Mouse (Mus musculus): ENCODE data around the gene Cradd. TPM values are rescaled to one million over a fixed set of nuclear protein-coding genes. Genes with fewer than 3 reads are reported as not detected.

Gene Cradd
- polyA plus RNA-seq, 1 experiment from 2014 or later = 12.2 TPM

DNA sequence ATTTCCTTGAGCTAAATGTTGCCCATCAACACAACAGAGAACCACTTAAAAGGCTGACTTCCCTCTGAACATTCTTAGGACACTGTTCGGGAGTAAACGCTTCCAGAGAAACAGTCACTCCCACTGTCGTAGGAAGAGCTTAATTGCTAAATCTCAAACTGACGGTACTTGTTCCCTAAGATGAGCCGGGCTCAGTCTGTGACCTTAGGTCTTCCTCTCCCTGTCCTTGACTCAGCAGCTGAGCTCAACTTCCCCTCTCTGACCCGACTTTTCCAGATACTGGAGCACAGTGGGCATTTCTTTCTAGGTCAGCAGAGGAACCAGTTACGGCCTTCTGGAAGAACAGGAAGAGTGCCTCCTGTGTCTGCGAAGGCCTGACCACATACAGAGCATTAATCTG is 87.7 kb downstream of the Cradd start:
- H3K27ac ChIP-seq = no peak overlapping the region

DNA sequence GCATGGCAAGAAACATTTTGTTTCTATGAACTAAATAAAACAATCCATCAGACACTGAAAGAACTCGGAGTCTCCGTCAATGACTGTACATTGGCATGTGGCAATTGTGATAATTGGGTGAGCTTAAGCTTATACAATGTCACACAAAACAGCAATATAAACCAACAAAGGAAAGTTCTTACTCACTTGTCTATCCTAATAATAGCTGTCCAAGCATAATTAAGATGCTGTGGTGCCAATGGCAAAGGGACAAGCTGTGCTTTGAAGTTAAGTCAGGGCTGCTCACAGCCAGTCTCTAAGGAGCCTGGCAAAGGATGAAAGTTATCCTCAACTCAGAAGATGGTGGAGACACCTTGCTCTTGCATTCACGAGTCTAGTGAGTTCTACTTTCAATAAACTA is 89.3 kb downstream of the Cradd start:
- no peaks in the 10 kb centered on the region for H3K9me3 ChIP-seq
- H3K4me3 ChIP-seq (replicated peaks) = no peak overlapping the region
- no peaks in the 10 kb centered on the region; the same call in 1 of the 2 replicates for H3K27me3 ChIP-seq
- 64% methylated on average over 3 of the region's 3 CpGs for WGBS
- no peak for ATAC-seq (ENCODE audit: insufficient number of reproducible peaks, insufficient read depth, low FRiP score, low TSS enrichment, low read depth)
- no peaks in the 10 kb centered on the region for H3K36me3 ChIP-seq
- no peak overlapping the region for H3K4me2 ChIP-seq
- H3K9ac ChIP-seq (replicated peaks) = no peak overlapping the region
- peaks cover 39% of the 10 kb centered on the region for H3K4me1 ChIP-seq (replicated peaks)
- no peak overlapping the region for H3K27ac ChIP-seq

More for the DNA sequence above, 87.7 kb downstream of the Cradd start:
- no peaks in the 10 kb centered on the region for H3K36me3 ChIP-seq
- H3K4me3 ChIP-seq (replicated peaks) = no peak overlapping the region
- no peak for ATAC-seq (ENCODE audit: insufficient number of reproducible peaks, insufficient read depth, low FRiP score, low TSS enrichment, low read depth)
- peaks cover 39% of the 10 kb centered on the region for H3K4me1 ChIP-seq (replicated peaks)
- H3K9me3 ChIP-seq = no peaks in the 10 kb centered on the region
- H3K4me2 ChIP-seq = no peak overlapping the region
- 39% methylated on average over 8 of the region's 8 CpGs for WGBS
- no peaks in the 10 kb centered on the region; the same call in 1 of the 2 replicates for H3K27me3 ChIP-seq
- no peak overlapping the region for H3K9ac ChIP-seq (replicated peaks)

DNA sequence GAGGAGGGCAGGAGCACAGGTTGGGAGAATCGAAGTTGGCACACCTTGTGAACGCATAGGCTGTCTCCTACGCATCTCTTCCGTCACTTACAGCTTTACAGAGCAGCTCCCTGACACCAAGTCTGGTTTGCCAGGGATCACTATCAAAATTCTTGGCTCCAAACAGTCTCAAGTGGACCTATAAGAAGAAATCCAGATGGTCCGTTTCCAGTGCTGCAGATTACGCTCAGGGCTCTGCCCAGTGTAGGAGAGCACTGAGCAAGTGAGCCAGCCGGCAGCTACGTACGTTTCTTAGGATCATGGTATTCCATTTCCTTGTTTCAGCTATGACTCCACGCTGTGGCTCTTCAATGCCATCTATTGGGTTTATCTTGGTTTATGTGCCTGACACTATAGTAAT is 90.9 kb downstream of the Cradd start:
- 86% methylated on average over 10 of the region's 10 CpGs for WGBS
- no peaks in the 10 kb centered on the region; the same call in 1 of the 2 replicates for H3K27me3 ChIP-seq
- no peaks in the 10 kb centered on the region for H3K9me3 ChIP-seq
- H3K4me2 ChIP-seq = no peak overlapping the region
- H3K27ac ChIP-seq = no peak overlapping the region
- ATAC-seq (ENCODE audit: insufficient number of reproducible peaks, insufficient read depth, low FRiP score, low TSS enrichment, low read depth) = no peak
- no peaks in the 10 kb centered on the region for H3K36me3 ChIP-seq
- H3K4me3 ChIP-seq (replicated peaks) = no peak overlapping the region
- H3K4me1 ChIP-seq (replicated peaks) = peaks cover 45% of the 10 kb centered on the region
- H3K9ac ChIP-seq (replicated peaks) = no peak overlapping the region

DNA sequence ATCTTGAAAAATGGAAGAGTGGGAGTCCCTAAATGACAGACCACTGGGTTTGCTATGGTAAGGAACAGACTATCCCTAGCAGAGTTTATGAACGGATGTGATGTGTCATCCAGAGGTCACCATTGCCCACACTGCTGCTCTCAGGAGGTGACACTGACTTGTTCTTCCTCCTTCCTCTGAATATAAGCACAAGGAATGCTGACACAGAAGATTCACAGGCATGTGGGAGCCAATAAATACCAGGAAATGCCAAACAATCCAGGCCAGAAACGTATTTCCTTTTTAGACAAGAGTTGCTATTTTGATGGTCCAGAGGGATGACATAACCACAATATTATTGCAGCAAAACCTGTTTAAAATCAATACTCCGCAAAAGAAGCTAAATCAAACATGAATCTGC is 91.4 kb downstream of the Cradd start:
- 60% methylated on average over 3 of the region's 3 CpGs for WGBS
- no peak for ATAC-seq (ENCODE audit: insufficient number of reproducible peaks, insufficient read depth, low FRiP score, low TSS enrichment, low read depth)
- H3K4me1 ChIP-seq (replicated peaks) = peaks cover 49% of the 10 kb centered on the region

DNA sequence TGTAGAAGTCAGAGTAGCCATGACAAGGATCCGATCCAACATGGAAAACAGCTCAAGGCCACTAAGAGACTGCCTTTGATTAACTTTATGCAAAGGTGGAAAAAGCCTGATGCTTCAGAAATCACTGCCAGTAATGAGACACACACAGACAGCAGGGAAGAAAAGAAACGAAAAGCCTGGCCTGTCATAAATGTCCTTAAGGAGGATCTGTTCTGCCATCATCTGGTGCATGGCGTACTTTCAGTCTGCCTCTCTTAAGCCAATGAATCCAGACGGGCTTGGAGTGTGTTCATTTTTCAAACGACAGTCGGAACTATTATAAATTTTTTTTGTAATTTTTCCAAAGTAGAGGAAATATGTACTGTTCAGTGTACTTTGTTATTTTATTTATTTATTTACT is 95.7 kb downstream of the Cradd start:
- Histone ChIP-seq H3K27ac (no peak overlapping the region), H3K9me3 (no peaks in the 10 kb centered on the region), H3K9ac (replicated peaks) (no peak overlapping the region), H3K27me3 (no peaks in the 10 kb centered on the region; the same call in 1 of the 2 replicates), H3K36me3 (no peaks in the 10 kb centered on the region), H3K4me3 (replicated peaks) (no peak overlapping the region), H3K4me1 (replicated peaks) (peaks cover 34% of the 10 kb centered on the region), H3K4me2 (no peak overlapping the region)
- WGBS = 32% methylated on average over 6 of the region's 6 CpGs
- ATAC-seq (ENCODE audit: insufficient number of reproducible peaks, insufficient read depth, low FRiP score, low TSS enrichment, low read depth) = no peak

More for the DNA sequence above, 91.4 kb downstream of the Cradd start:
- H3K36me3 ChIP-seq = no peaks in the 10 kb centered on the region
- no peak overlapping the region for H3K9ac ChIP-seq (replicated peaks)
- no peak overlapping the region for H3K27ac ChIP-seq
- no peak overlapping the region for H3K4me2 ChIP-seq
- H3K9me3 ChIP-seq = no peaks in the 10 kb centered on the region
- H3K27me3 ChIP-seq = no peaks in the 10 kb centered on the region; the same call in 1 of the 2 replicates
- no peak overlapping the region for H3K4me3 ChIP-seq (replicated peaks)

DNA sequence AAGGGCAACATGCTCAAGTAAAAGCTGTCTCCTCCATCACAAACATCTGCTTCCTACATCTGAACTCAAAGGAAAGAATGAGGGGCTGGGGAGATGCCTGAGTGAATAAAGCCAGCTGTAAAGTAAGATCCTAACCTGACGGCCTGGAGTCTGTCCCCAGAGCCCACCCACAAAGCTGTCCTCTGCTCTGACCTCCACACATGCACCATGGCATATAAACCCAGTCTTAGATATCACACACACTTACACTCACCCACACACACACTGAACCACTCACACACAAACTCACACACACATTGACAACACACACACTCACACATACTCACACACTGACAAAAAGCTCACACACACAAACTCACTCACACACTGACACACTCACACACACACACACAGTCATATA is 96.3 kb downstream of the Cradd start:
- no peak overlapping the region for H3K4me3 ChIP-seq (replicated peaks)
- no peak overlapping the region for H3K27ac ChIP-seq
- H3K4me2 ChIP-seq = no peak overlapping the region
- H3K36me3 ChIP-seq = no peaks in the 10 kb centered on the region
- ATAC-seq (ENCODE audit: insufficient number of reproducible peaks, insufficient read depth, low FRiP score, low TSS enrichment, low read depth) = 0 out of 2 replicates have a peak, but pooled peaks have one; percentile 50
- no peaks in the 10 kb centered on the region for H3K9me3 ChIP-seq
- H3K27me3 ChIP-seq = no peaks in the 10 kb centered on the region; the same call in 1 of the 2 replicates
- no peak overlapping the region; the same call in 1 of the 2 replicates for H3K9ac ChIP-seq (replicated peaks)
- WGBS = 15% methylated on average over 1 of the region's 1 CpGs
- peaks cover 32% of the 10 kb centered on the region for H3K4me1 ChIP-seq (replicated peaks)

DNA sequence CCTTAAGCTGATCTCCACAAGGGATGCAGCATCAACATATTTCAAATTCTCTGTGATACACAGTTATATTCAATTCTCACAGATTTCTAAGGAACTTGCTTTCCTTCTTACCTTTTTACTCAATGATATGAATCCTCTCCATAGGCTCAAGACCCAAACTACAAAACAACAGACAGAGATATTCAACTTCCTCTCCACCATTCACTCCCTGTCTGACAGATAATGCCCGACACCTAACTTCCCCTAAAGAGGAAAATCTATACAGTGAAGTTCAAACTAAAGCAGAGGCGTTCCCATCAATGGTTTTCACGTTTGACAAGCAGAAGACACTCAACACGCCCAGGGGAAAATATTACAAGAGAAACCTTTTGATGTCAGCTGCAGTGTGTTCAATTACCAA is 97.2 kb downstream of the Cradd start:
- Histone ChIP-seq H3K36me3 (no peaks in the 10 kb centered on the region), H3K9me3 (no peaks in the 10 kb centered on the region), H3K9ac (replicated peaks) (no peak overlapping the region), H3K4me3 (replicated peaks) (no peak overlapping the region), H3K27me3 (no peaks in the 10 kb centered on the region; the same call in 1 of the 2 replicates), H3K4me1 (replicated peaks) (peaks cover 36% of the 10 kb centered on the region), H3K4me2 (no peak overlapping the region), H3K27ac (no peak overlapping the region)
- WGBS = 56% methylated on average over 4 of the region's 4 CpGs
- ATAC-seq (ENCODE audit: insufficient number of reproducible peaks, insufficient read depth, low FRiP score, low TSS enrichment, low read depth) = no peak

DNA sequence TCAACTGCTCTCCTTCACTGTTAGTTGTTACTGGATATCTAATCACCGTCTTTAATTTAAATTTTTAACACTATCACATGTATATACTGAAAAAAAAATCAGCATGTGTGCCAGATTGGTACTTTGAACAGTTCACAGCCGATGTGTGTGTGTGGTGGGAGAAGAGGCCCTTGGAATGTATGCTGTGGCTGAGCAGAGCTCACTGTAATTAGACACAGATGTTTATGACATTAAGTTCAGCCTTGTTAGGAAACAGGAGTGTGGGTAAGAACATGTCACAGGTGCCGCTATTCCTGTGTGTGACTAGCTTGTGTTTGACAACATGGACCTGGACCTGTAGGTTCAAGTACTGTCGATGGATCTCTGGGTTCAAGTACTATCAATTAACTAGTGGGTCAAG is 98.9 kb downstream of the Cradd start:
- Histone ChIP-seq H3K4me1 (replicated peaks) (peaks cover 39% of the 10 kb centered on the region), H3K4me2 (no peak overlapping the region), H3K27ac (no peak overlapping the region), H3K36me3 (no peaks in the 10 kb centered on the region), H3K9me3 (no peaks in the 10 kb centered on the region), H3K9ac (replicated peaks) (no peak overlapping the region), H3K4me3 (replicated peaks) (no peak overlapping the region), H3K27me3 (no peaks in the 10 kb centered on the region)
- peak; percentile 56; the same call in 1 of the 2 replicates for ATAC-seq (ENCODE audit: insufficient number of reproducible peaks, insufficient read depth, low FRiP score, low TSS enrichment, low read depth)
- 27% methylated on average over 4 of the region's 4 CpGs for WGBS

DNA sequence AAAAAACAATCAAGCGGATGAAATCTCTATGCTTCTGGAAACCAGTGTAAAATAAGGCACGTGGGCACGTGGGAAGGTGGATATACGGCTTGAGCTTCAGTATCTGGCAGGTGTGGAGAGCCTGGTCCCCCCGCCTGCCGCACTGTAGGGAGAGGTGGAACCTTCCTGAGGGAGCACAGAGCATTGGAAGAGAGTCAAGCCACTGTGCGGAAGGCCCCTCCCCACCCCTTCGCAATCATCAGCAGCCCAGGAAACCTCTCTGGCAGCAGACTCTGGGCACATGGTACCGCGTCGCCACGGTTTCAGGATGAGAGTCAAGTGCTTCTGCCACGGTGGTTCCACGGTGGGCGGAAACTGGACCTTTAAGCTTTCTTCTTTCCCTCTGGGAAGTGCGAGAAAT is 100.7 kb downstream of the Cradd start:
- no peak overlapping the region for H3K9ac ChIP-seq (replicated peaks)
- no peak overlapping the region for H3K27ac ChIP-seq
- no peaks in the 10 kb centered on the region for H3K9me3 ChIP-seq
- no peak overlapping the region for H3K4me2 ChIP-seq
- H3K36me3 ChIP-seq = no peaks in the 10 kb centered on the region
- no peak for ATAC-seq (ENCODE audit: insufficient number of reproducible peaks, insufficient read depth, low FRiP score, low TSS enrichment, low read depth)
- H3K4me1 ChIP-seq (replicated peaks) = peaks cover 28% of the 10 kb centered on the region
- no peaks in the 10 kb centered on the region for H3K27me3 ChIP-seq
- WGBS = 82% methylated on average over 16 of the region's 16 CpGs
- no peak overlapping the region for H3K4me3 ChIP-seq (replicated peaks)

DNA sequence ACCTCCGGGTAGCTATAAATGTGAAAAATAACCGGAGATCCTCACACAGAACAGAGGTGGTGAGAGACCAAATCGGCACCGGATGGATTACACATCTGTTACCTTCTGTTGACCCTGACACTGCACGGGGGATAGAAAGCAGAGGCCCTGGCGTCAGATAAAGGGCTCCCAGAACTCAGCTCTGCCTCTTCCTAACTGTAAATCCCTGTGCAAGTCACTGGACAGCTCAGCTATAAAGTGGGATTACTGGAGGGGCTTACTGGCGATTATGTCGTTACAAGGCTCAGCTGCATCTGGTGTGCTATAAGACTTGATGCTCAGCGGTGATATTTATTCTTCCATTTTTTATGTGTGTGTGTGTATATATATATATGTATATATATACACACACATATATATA is 102.0 kb downstream of the Cradd start:
- Histone ChIP-seq H3K4me3 (replicated peaks) (no peak overlapping the region), H3K4me1 (replicated peaks) (peaks cover 20% of the 10 kb centered on the region), H3K27me3 (no peaks in the 10 kb centered on the region), H3K9ac (replicated peaks) (no peak overlapping the region), H3K4me2 (no peak overlapping the region), H3K27ac (no peak overlapping the region), H3K36me3 (no peaks in the 10 kb centered on the region), H3K9me3 (no peaks in the 10 kb centered on the region)
- ATAC-seq (ENCODE audit: insufficient number of reproducible peaks, insufficient read depth, low FRiP score, low TSS enrichment, low read depth) = peak; percentile 64; the same call in 1 of the 2 replicates
- WGBS = 26% methylated on average over 9 of the region's 9 CpGs

DNA sequence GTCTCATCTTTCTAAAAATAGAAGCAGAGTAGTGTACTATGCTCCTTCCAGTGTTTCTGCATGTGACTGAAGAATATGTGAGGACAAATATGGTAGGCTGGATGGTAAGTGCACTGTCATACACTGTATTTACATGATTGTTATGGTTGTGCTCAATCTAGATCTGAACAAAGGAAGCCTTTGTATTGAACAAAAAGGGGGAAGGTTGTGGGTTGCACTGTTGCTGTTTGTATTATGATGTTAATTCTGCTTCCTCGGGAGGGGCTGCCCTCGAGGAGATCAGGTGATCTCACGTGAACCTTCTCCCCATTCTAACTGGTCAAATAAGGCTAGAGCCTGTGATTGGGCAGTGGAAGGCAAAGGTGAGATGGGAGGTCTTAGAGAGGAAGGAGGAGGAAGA is 103.4 kb downstream of the Cradd start:
- Histone ChIP-seq H3K36me3 (no peaks in the 10 kb centered on the region), H3K27ac (no peak overlapping the region), H3K4me2 (no peak overlapping the region), H3K4me1 (replicated peaks) (peaks cover 20% of the 10 kb centered on the region), H3K27me3 (no peaks in the 10 kb centered on the region), H3K9me3 (no peaks in the 10 kb centered on the region), H3K4me3 (replicated peaks) (no peak overlapping the region), H3K9ac (replicated peaks) (no peak overlapping the region)
- no peak for ATAC-seq (ENCODE audit: insufficient number of reproducible peaks, insufficient read depth, low FRiP score, low TSS enrichment, low read depth)
- 71% methylated on average over 3 of the region's 3 CpGs for WGBS

DNA sequence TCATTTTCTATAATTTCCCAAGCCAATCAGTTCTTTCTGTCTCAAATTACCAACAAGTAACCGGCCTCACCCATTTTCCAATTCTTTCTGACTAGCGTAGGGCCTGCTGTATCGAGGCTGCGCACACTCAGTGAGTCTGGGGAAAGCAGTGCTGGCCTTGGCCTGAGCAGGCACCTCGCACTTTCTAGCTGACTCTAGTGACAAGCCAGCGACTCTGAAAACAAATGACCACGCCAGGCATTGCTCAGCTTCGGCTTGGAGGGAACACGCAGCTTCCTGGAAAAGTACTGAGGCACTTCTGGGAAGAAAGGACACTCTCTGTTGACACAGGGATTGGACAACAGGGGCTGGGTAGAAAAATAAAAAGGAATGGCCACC is 105.3 kb downstream of the Cradd start:
- H3K4me1 ChIP-seq (replicated peaks) = peaks cover 13% of the 10 kb centered on the region
- H3K9ac ChIP-seq (replicated peaks) = no peak overlapping the region
- no peaks in the 10 kb centered on the region for H3K27me3 ChIP-seq
- no peak for ATAC-seq (ENCODE audit: insufficient number of reproducible peaks, insufficient read depth, low FRiP score, low TSS enrichment, low read depth)
- H3K9me3 ChIP-seq = no peaks in the 10 kb centered on the region
- H3K27ac ChIP-seq = no peak overlapping the region
- H3K36me3 ChIP-seq = no peaks in the 10 kb centered on the region
- no peak overlapping the region for H3K4me2 ChIP-seq
- 77% methylated on average over 9 of the region's 9 CpGs for WGBS
- H3K4me3 ChIP-seq (replicated peaks) = no peak overlapping the region
